Mouse (Mus musculus) ES-E14 (cell line): Measurements from ENCODE around the gene Actc1. TPM values are rescaled to one million over a fixed set of nuclear protein-coding genes. Genes with fewer than 3 reads are reported as not detected.

Experiments used
- DNase-seq: peaks from one replicate; pipeline ENCODE4 v3.0.0-alpha.2; 2013; ENCODE audit warnings: low read depth, low spot score
- H3K27ac ChIP-seq: 2 replicates; pipeline ENCODE4 v1.5.1; 2012; ENCODE audit warnings: low read depth, mild to moderate bottlenecking, low read length, moderate library complexity, mixed read lengths; ENCODE audit not compliant: poor library complexity, insufficient read depth, severe bottlenecking
- H3K36me3 ChIP-seq: 2 replicates; pipeline ENCODE4 v1.6.1; 2012; ENCODE audit warnings: mild to moderate bottlenecking, low read length, moderate library complexity, mixed read lengths; ENCODE audit not compliant: control insufficient read depth, poor library complexity, insufficient read depth, severe bottlenecking
- H3K4me1 ChIP-seq, 2 experiments: fragments of 150-350 bp in 1 of 2; sonication (generic) in 1 of 2; 2 replicates each; pipeline ENCODE4 v1.6.1; 2012; ENCODE audit warnings: low read length in 2 of 2, mild to moderate bottlenecking in 1 of 2, mixed read lengths in 1 of 2; ENCODE audit not compliant: control insufficient read depth in 2 of 2, insufficient read depth in 2 of 2, poor library complexity in 1 of 2
- H3K4me3 ChIP-seq, 2 experiments: fragments of 150-350 bp in 1 of 2; sonication (generic) in 1 of 2; 2 replicates each; pipeline ENCODE4 v1.5.1; 2012; ENCODE audit warnings: low read length in 2 of 2, low read depth in 1 of 2, mild to moderate bottlenecking in 1 of 2, mixed read lengths in 1 of 2; ENCODE audit not compliant: insufficient read depth in 1 of 2, poor library complexity in 1 of 2, severe bottlenecking in 1 of 2
- H3K9ac ChIP-seq: 2 replicates; pipeline ENCODE4 v1.6.1; 2012; ENCODE audit warnings: low read depth, mild to moderate bottlenecking, low read length, mixed read lengths; ENCODE audit not compliant: poor library complexity, insufficient read depth, severe bottlenecking
- H3K9me3 ChIP-seq: fragments of 150-350 bp; sonication (generic); 2 replicates; pipeline ENCODE4 v1.6.1; 2012; ENCODE audit warnings: low read depth, mild to moderate bottlenecking, low read length; ENCODE audit not compliant: control insufficient read depth, insufficient read depth
- CHD2 ChIP-seq: IDR thresholded peaks from 2 replicates; pipeline ENCODE4 v1.6.1; 2014; ENCODE audit warnings: mild to moderate bottlenecking, low read depth, low read length, inconsistent platforms
- HCFC1 ChIP-seq: IDR thresholded peaks from 2 replicates; pipeline ENCODE4 v1.6.1; 2012; ENCODE audit warnings: low read length, inconsistent platforms, borderline replicate concordance; ENCODE audit not compliant: insufficient read depth
- MAFK ChIP-seq: IDR thresholded peaks from 2 replicates; pipeline ENCODE4 v1.6.1; 2014; ENCODE audit warnings: mild to moderate bottlenecking, low read depth, low read length, inconsistent platforms; ENCODE audit not compliant: insufficient read depth
- ZC3H11A ChIP-seq: IDR thresholded peaks from 2 replicates; pipeline ENCODE4 v1.6.1; 2012; ENCODE audit warnings: low read depth, mild to moderate bottlenecking, inconsistent platforms, low read length, borderline replicate concordance
- ZNF384 ChIP-seq: IDR thresholded peaks from 2 replicates; pipeline ENCODE4 v1.6.1; 2012; ENCODE audit warnings: low read depth, low read length, inconsistent platforms
- in situ Hi-C, 2 experiments: fragments of 600-800 bp; cut with MboI; formaldehyde crosslinking; loops; one replicate each; pipeline ENCODE4 v1.15.1; 2025; ENCODE audit warnings: low sequenced_read_pairs in 2 of 2, inconsistent platforms in 1 of 2; ENCODE audit not compliant: unreplicated experiment in 2 of 2
- total RNA-seq: library from RNA; depleted of rRNA; stranded (reverse); fragments of 300-350 nt; gene quantifications from 2 replicates; pipeline ENCODE4 v1.2.3, GENCODE M21; 2012; rRNA removed

The Actc1 gene
- 1.6 and 9.4 TPM in 2 replicates for total RNA-seq

DNA sequence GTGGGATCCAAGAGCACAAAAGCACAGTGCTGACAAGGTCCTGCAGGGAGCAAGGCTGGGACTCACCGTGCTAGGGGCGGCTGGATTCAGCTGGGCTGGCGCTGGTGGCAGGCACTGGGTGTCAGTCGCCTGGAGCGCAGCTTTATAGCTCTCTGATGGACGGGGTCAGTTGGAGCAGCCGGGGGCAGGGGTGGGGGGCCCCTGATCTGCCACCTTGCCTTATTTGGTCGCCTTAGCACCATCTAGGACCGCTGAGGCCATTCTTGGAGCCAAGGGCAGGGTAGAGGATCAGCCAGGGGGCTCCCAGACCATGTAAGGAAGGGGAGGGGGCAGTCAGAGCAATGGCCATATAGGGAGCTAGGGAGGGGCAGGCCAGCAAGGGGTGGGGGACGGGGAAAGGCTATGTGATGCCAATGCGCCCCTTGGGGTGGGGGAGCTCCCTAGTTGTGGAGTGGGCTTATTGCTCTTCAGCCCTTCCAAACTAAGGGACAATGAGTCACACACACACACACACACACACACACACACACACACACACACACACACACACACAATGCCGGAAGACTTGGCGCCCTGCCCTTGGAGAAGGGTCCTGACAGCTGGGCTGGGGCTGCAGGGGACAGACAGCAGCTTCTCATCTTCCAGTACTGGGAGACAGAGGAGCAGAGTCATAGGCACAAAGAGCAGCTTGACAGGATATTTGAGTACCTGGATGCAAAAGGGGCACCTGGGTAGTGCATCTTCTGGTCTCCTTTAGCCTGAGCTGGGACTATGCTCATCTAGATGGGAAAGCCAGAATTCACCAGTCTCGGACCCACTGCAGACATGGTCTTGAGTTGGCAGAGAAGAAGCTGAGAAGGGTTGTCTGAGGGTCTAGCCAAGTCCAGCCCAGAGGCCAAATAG is at the start of gene Actc1:
Gene Actc1, minus strand, starts transcription at position 853 of the 903 bp plus-strand sequence.
- H3K4me1 ChIP-seq = peaks cover 0 to 5% of the 10 kb centered on the region in 2 experiments; a peak in 1 of 4 replicates
- no peak for DNase-seq
- H3K9me3 ChIP-seq = no peaks in the 10 kb centered on the region
- no peaks in the 10 kb centered on the region for H3K36me3 ChIP-seq
- H3K27ac ChIP-seq = no peak within 1 kb of the TSS
- in situ Hi-C loops = no loop called here
- H3K9ac ChIP-seq = no peak within 1 kb of the TSS
- no peak within 1 kb of the TSS for H3K4me3 ChIP-seq
- no peak for TF ChIP-seq ZNF384

GRCm38 (mm10) chr2:114102471-114102870 is 49.1 kb upstream of the Actc1 start:
- Histone ChIP-seq H3K27ac (no peak overlapping the region), H3K4me1 (no peaks in the 10 kb centered on the region), H3K9ac (no peak overlapping the region), H3K4me3 (no peak overlapping the region), H3K9me3 (no peaks in the 10 kb centered on the region), H3K36me3 (peaks cover 35% of the 10 kb centered on the region)
- TF ChIP-seq MAFK (no peak), CHD2 (no peak), ZNF384 (no peak), ZC3H11A (no peak), HCFC1 (no peak)
- DNase-seq = no peak
- in situ Hi-C loops = no loop called here

- Histone ChIP-seq H3K9me3 (no peaks in the 10 kb centered on the region), H3K4me3 (no peak overlapping the region), H3K36me3 (peaks cover 30% of the 10 kb centered on the region), H3K9ac (no peak overlapping the region), H3K4me1 (no peaks in the 10 kb centered on the region), H3K27ac (no peak overlapping the region)
- in situ Hi-C loops = no loop called here
- no peak for DNase-seq
- TF ChIP-seq ZNF384 = no peak
- no peak for TF ChIP-seq ZC3H11A
- TF ChIP-seq CHD2 = no peak
- TF ChIP-seq MAFK = no peak
- no peak for TF ChIP-seq HCFC1
Measured at GRCm38 (mm10) chr2:114100834-114101233, 47.5 kb upstream of the Actc1 start.

- Histone ChIP-seq H3K27ac (no peak overlapping the region), H3K4me1 (no peaks in the 10 kb centered on the region), H3K4me3 (no peak overlapping the region), H3K36me3 (peaks cover 23% of the 10 kb centered on the region), H3K9ac (no peak overlapping the region), H3K9me3 (no peaks in the 10 kb centered on the region)
- in situ Hi-C loops = no loop called here
- DNase-seq = no peak
- TF ChIP-seq CHD2 = no peak
Measured at GRCm38 (mm10) chr2:114099816-114100215, 46.5 kb upstream of the Actc1 start.

DNA sequence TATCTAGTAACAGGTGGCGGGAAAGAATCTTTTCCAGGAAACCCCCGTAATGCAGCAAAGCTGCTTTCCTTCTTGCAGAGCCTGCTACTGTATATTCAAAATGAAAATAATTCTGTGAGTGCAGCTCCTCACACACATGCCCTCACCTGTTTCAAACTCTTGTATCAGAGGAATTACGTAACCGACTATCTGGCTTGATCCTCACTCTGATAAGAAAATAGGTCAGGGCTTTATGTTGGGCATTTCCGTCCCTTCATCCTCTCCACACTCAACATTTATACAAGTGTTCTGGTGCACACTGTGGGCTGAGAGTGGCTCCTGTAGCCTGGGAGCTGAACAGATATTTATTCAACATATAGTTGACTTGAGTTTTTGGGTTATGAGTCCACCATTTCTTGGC is 45.8 kb upstream of the Actc1 start:
- no peaks in the 10 kb centered on the region for H3K4me1 ChIP-seq
- no peak overlapping the region for H3K4me3 ChIP-seq
- H3K9me3 ChIP-seq = no peaks in the 10 kb centered on the region
- no peak for DNase-seq
- in situ Hi-C loops = no loop called here
- H3K9ac ChIP-seq = no peak overlapping the region
- no peak for TF ChIP-seq CHD2
- TF ChIP-seq HCFC1 = no peak
- TF ChIP-seq MAFK = no peak
- no peak for TF ChIP-seq ZC3H11A
- no peak for TF ChIP-seq ZNF384
- H3K36me3 ChIP-seq = peaks cover 23% of the 10 kb centered on the region
- no peak overlapping the region for H3K27ac ChIP-seq
